Mouse (Mus musculus) 3T3-L1 (cell line): ENCODE measurements at regions not wholly inside any gene's neighbourhood (a gene's known extent, or its start where the extent isn't known, plus 50 kb on each side); places are given as distances from the start of the nearest gene placed in this dataset.

Experiments
- DNase-seq: peaks from one replicate; pipeline ENCODE4 v3.0.0-alpha.2; 2015; ENCODE audit warnings: low read depth, low spot score

GRCm38 (mm10) chr1:150043061-150043460, 56.8 kb upstream of the Ptgs2 start:
- peak; percentile 74 for DNase-seq

GRCm38 (mm10) chr1:150041591-150041990, 58.2 kb upstream of the Ptgs2 start:
- peak; percentile 76 for DNase-seq

- no peak for DNase-seq
These were observed 66.1 kb upstream of the Ptgs2 start for GRCm38 (mm10) chr1:150033729-150034128.

- no peak for DNase-seq
These were observed 68.1 kb upstream of the Ptgs2 start for GRCm38 (mm10) chr1:150031743-150032142.

GRCm38 (mm10) chr1:150027265-150027664, 66.2 kb upstream of the Pla2g4a start:
- DNase-seq: peak; percentile 51

GRCm38 (mm10) chr1:150026188-150026587, 65.1 kb upstream of the Pla2g4a start:
- DNase-seq: peak; percentile 77

- DNase-seq: no peak
These were observed 54.1 kb upstream of the Pla2g4a start for GRCm38 (mm10) chr1:150015201-150015600.

- DNase-seq: no peak
These were observed 51.4 kb upstream of the Pla2g4a start for GRCm38 (mm10) chr1:150012447-150012846.
